Comparison of ENCODE assay signal across 9 mouse cellular contexts in genomic region chr5:150402832-150403447, GRCm38 (mm10).
A peak's percentile ranks its signal among the peaks of the same experiment; 100 is the strongest.
DNase-seq lines count a peak whose midpoint lies in the region; ATAC-seq and TF ChIP-seq lines count a peak whose summit lies in the region.
"Had no signal": no experiment of that assay in that cellular context is flagged by ENCODE, and none has a peak within 500 bp of the region (broad histone marks: within the 10 kb centered on the region; RNA-seq: fewer than 3 reads in every experiment).

No protein-coding gene starts in this region.

- peak; percentile 30 for TF ChIP-seq CTCF in heart, adult 2 months (IDR thresholded peaks at IDR 0.05)
- peak; percentile 39; the same call in 1 of the 2 replicates for TF ChIP-seq CTCF in intestine, postnatal 0 days (IDR thresholded peaks at IDR 0.05; ENCODE audit: low read depth)
- peak; percentile 52 for TF ChIP-seq CTCF in stomach, postnatal 0 days (IDR thresholded peaks at IDR 0.05; ENCODE audit: low read depth)

- no peaks in the 10 kb centered on the region for H3K9me3 ChIP-seq in midbrain, embryonic 10.5 days (replicated peaks)
- no peaks in the 10 kb centered on the region for H3K9me3 ChIP-seq in midbrain, embryonic 15.5 days
- no peaks in the 10 kb centered on the region for H3K9me3 ChIP-seq in intestine, postnatal 0 days (ENCODE audit: control insufficient read depth)
- H3K9me3 ChIP-seq in stomach, postnatal 0 days (ENCODE audit: control insufficient read depth, low read length), result no peaks in the 10 kb centered on the region
- H3K9me3 ChIP-seq: heart, embryonic 15.5 days had no signal

- H3K36me3 ChIP-seq in heart, adult 2 months (ENCODE audit: control insufficient read depth, insufficient read depth, low read length), result peaks cover 2% of the 10 kb centered on the region; the same call in 1 of the 2 replicates
- peaks cover 3% of the 10 kb centered on the region; the same call in 1 of the 2 replicates for H3K36me3 ChIP-seq in midbrain, embryonic 10.5 days
- H3K36me3 ChIP-seq in midbrain, embryonic 15.5 days (replicated peaks), result peaks cover 48% of the 10 kb centered on the region
- 0 out of 2 replicates have a peak, but pooled peaks cover 4% of the 10 kb centered on the region for H3K36me3 ChIP-seq in intestine, postnatal 0 days (ENCODE audit: control insufficient read depth, insufficient read depth)
- H3K36me3 ChIP-seq in stomach, postnatal 0 days (ENCODE audit: control insufficient read depth, insufficient read depth, low read length), result peaks cover 10% of the 10 kb centered on the region; the same call in 1 of the 2 replicates

- 58% methylated on average over 13 of the region's 13 CpGs for WGBS in heart, adult 2 months
- WGBS in midbrain, embryonic 10.5 days, result 25% methylated on average over 13 of the region's 13 CpGs
- whole genome bisulfite sequencing in midbrain, embryonic 15.5 days, result 25% methylated on average over 13 of the region's 13 CpGs
- 39% methylated on average over 13 of the region's 13 CpGs for WGBS in intestine, postnatal 0 days
- WGBS in stomach, postnatal 0 days, result 46% methylated on average over 13 of the region's 13 CpGs

- H3K79me2 ChIP-seq in heart, adult 2 months (replicated peaks; ENCODE audit: control insufficient read depth, insufficient read depth, low read length), result no peaks in the 10 kb centered on the region

- H3K27ac ChIP-seq in heart, adult 2 months, result no peak overlapping the region
- no peak overlapping the region for H3K27ac ChIP-seq in midbrain, embryonic 10.5 days (replicated peaks)
- H3K27ac ChIP-seq in midbrain, embryonic 15.5 days, result no peak overlapping the region
- H3K27ac ChIP-seq in intestine, postnatal 0 days (ENCODE audit: low read depth, low read length), result no peak overlapping the region
- H3K27ac ChIP-seq in stomach, postnatal 0 days (replicated peaks), result no peak overlapping the region
- H3K27ac ChIP-seq: heart, embryonic 15.5 days had no signal

- H3K9ac ChIP-seq in heart, adult 2 months (ENCODE audit: low read depth, low read length), result no peak overlapping the region
- no peak overlapping the region for H3K9ac ChIP-seq in midbrain, embryonic 15.5 days
- H3K9ac ChIP-seq in intestine, postnatal 0 days (ENCODE audit: low read depth, low read length), result no peak overlapping the region
- no peak overlapping the region for H3K9ac ChIP-seq in stomach, postnatal 0 days (ENCODE audit: low read length)
- H3K9ac ChIP-seq: heart, embryonic 15.5 days had no signal

- H3K4me3 ChIP-seq in heart, adult 2 months, result no peak overlapping the region
- H3K4me3 ChIP-seq in midbrain, embryonic 10.5 days, result peak overlapping the region; percentile 37
- H3K4me3 ChIP-seq in midbrain, embryonic 15.5 days, result no peak overlapping the region
- H3K4me3 ChIP-seq in intestine, postnatal 0 days (ENCODE audit: low read depth, low read length), result no peak overlapping the region
- H3K4me3 ChIP-seq in stomach, postnatal 0 days (ENCODE audit: low read depth, low read length), result no peak overlapping the region
- H3K4me3 ChIP-seq: heart, embryonic 15.5 days had no signal

- intact Hi-C loops in heart, adult 2 months (cut with DNase I), result no loop called here

- H3K4me2 ChIP-seq in midbrain, embryonic 15.5 days, result no peak overlapping the region
- no peak overlapping the region for H3K4me2 ChIP-seq in intestine, postnatal 0 days (replicated peaks; ENCODE audit: low read depth)
- no peak overlapping the region for H3K4me2 ChIP-seq in stomach, postnatal 0 days (replicated peaks; ENCODE audit: low read depth)
- H3K4me2 ChIP-seq: heart, embryonic 15.5 days had no signal

- no peak for TF ChIP-seq POLR2A in heart, adult 2 months (IDR thresholded peaks at IDR 0.05; ENCODE audit: insufficient read depth, low read depth, low read length)

- TF ChIP-seq EP300 in heart, adult 2 months (IDR thresholded peaks at IDR 0.05; ENCODE audit: insufficient read depth, low read depth, low read length), result no peak
- no peak for TF ChIP-seq EP300 in stomach, postnatal 0 days (optimal IDR thresholded peaks at IDR 0.05)

- no peak for DNase-seq in heart, adult 2 months
- DNase-seq in heart, postnatal 4 days, result no peak
- DNase-seq in midbrain, embryonic 10.5 days (ENCODE audit: low spot score), result peak; percentile 26
- DNase-seq in stomach, postnatal 0 days (ENCODE audit: low spot score), result peak; percentile 30
- no peak for DNase-seq in layer of hippocampus, adult 9-10 months (ENCODE audit: low spot score)
- DNase-seq in right cerebral cortex, adult 18-20 months, result no peak

- no peak for ATAC-seq in midbrain, embryonic 15.5 days (replicated peaks)
- no peak for ATAC-seq in intestine, postnatal 0 days
- no peak for ATAC-seq in stomach, postnatal 0 days (ENCODE audit: low FRiP score, low TSS enrichment)

- no peaks in the 10 kb centered on the region for H3K4me1 ChIP-seq in heart, adult 2 months (ENCODE audit: control insufficient read depth, insufficient read depth, low read length)
- peaks cover 4% of the 10 kb centered on the region; the same call in 1 of the 2 replicates for H3K4me1 ChIP-seq in midbrain, embryonic 10.5 days
- no peaks in the 10 kb centered on the region for H3K4me1 ChIP-seq in midbrain, embryonic 15.5 days
- no peaks in the 10 kb centered on the region for H3K4me1 ChIP-seq in intestine, postnatal 0 days (replicated peaks; ENCODE audit: control insufficient read depth, insufficient read depth, low read length)
- H3K4me1 ChIP-seq in stomach, postnatal 0 days (replicated peaks; ENCODE audit: control insufficient read depth, insufficient read depth), result no peaks in the 10 kb centered on the region
- H3K4me1 ChIP-seq: heart, embryonic 15.5 days had no signal

- H3K27me3 ChIP-seq in heart, adult 2 months (ENCODE audit: control insufficient read depth, insufficient read depth, low read length), result no peaks in the 10 kb centered on the region
- H3K27me3 ChIP-seq in midbrain, embryonic 10.5 days (ENCODE audit: low read depth, poor library complexity, severe bottlenecking), result no peaks in the 10 kb centered on the region
- no peaks in the 10 kb centered on the region for H3K27me3 ChIP-seq in midbrain, embryonic 15.5 days (replicated peaks)
- no peaks in the 10 kb centered on the region for H3K27me3 ChIP-seq in intestine, postnatal 0 days (replicated peaks; ENCODE audit: control insufficient read depth, insufficient read depth, low read length)
- H3K27me3 ChIP-seq in stomach, postnatal 0 days (ENCODE audit: control insufficient read depth, insufficient read depth, low read length), result no peaks in the 10 kb centered on the region
- H3K27me3 ChIP-seq: heart, embryonic 15.5 days had no signal

Comparison
In these comparisons a context has a peak if more than half of its experiments do, and no peak if none do; other contexts are left out.
1. DNase-seq: peak in midbrain, embryonic 10.5 days (single experiment) and stomach, postnatal 0 days (single experiment); none in heart, adult 2 months (0 of 2), heart, postnatal 4 days (single experiment), layer of hippocampus, adult 9-10 months (single experiment) and right cerebral cortex, adult 18-20 months (single experiment).
2. Peak in every context shown above with its lines, with median percentiles within 50 percentile points of each other: CTCF ChIP-seq.